Mouse (Mus musculus) megakaryocyte-erythroid progenitor cell, adult 5 weeks (primary cell): ENCODE results near the gene Uqcr10. TPM values are rescaled to one million over a fixed set of nuclear protein-coding genes. Genes with fewer than 3 reads are reported as not detected.

Experiments used
- polyA plus RNA-seq: library from polyadenylated mRNA; stranded (reverse); fragments of >175 nt; gene quantifications from 2 replicates; pipeline ENCODE4 v1.2.3, GENCODE M21; 2012

Gene Uqcr10
- 14.0 and 24.3 TPM in 2 replicates for polyA plus RNA-seq

GRCm38 (mm10) chr11:4704072-4704964, at the start of gene Uqcr10, which contains the start of gene Zmat5:
TSS of gene Uqcr10 (minus strand) at chr11:4704342.
TSS of gene Zmat5 (plus strand) at chr11:4704678.

GRCm38 (mm10) chr11:4746733-4747132, 42.6 kb upstream of the Uqcr10 start, which contains the start of gene Cabp7:
TSS of gene Cabp7 (minus strand) at chr11:4746778.

Other genes starting within 250 kb of the Uqcr10 start
- 21.3 and 26.6 TPM in 2 replicates for gene Mtmr3, start 109.5 kb downstream of the Uqcr10 start, polyA plus RNA-seq
- gene Gm11032, start 84.3 kb downstream of the Uqcr10 start, polyA plus RNA-seq = not detected in 2 replicates
- 46.6 and 57.9 TPM in 2 replicates for gene Ascc2, start 66.6 kb downstream of the Uqcr10 start, polyA plus RNA-seq
- 83.7 and 89.6 TPM in 2 replicates for gene Zmat5, start 336 bp upstream of the Uqcr10 start, polyA plus RNA-seq
- 0.02 and 0.06 TPM in 2 replicates for gene Cabp7, start 42.4 kb upstream of the Uqcr10 start, polyA plus RNA-seq
- 52.8 and 56.6 TPM in 2 replicates for gene Nf2, start 145.2 kb upstream of the Uqcr10 start, polyA plus RNA-seq
- gene Nipsnap1, start 169.6 kb upstream of the Uqcr10 start, polyA plus RNA-seq = 21.8 and 33.4 TPM in 2 replicates
- gene Thoc5, start 191.0 kb upstream of the Uqcr10 start, polyA plus RNA-seq = 6.0 and 7.0 TPM in 2 replicates
- gene Nefh, start 243.7 kb upstream of the Uqcr10 start, polyA plus RNA-seq = 6.0 and 12.2 TPM in 2 replicates